In the genomic region with DNA sequence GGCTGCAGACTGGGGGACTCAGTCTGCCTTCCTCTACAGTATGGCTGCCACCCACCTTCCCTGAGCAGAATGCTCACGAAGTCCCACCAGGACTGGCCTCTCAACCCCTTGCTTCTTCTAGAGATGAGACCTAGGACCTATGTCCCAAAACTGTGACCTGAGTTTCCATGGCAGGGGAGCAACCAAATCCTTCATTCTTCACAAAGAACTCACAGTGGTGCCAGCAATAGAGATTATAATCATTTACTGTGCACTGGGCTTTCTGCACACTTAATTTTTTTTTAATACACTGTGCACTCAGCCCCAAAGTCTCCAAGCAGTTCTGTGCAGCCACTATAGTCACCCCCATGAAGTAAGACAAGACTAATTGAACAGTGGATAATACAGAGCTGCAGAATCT, we compare ENCODE assay signal across 16 mouse cellular contexts.
DNase-seq lines count a peak whose midpoint lies in the region; ATAC-seq lines count a peak whose summit lies in the region.
"Had no signal": no experiment of that assay in that cellular context is flagged by ENCODE, and none has a peak within 500 bp of the region (broad histone marks: within the 10 kb centered on the region; RNA-seq: fewer than 3 reads in every experiment).

No protein-coding gene starts in this region.

- H3K27me3 ChIP-seq in neural tube, embryonic 13.5 days = no peaks in the 10 kb centered on the region
- H3K27me3 ChIP-seq in hindbrain, embryonic 13.5 days = no peaks in the 10 kb centered on the region

- H3K27ac ChIP-seq in neural tube, embryonic 13.5 days (replicated peaks) = peak overlapping the region; percentile 57
- H3K27ac ChIP-seq in hindbrain, embryonic 13.5 days = peak overlapping the region; percentile 76
- H3K27ac ChIP-seq: macrophage had no signal

- no peak overlapping the region for H3K4me2 ChIP-seq in neural tube, embryonic 13.5 days
- no peak overlapping the region for H3K4me2 ChIP-seq in hindbrain, embryonic 13.5 days

- no peak for DNase-seq in neural tube, embryonic 10.5 days (ENCODE audit: extremely low spot score, low spot score)
- no peak for DNase-seq in kidney, postnatal 4 days
- DNase-seq in layer of hippocampus, adult 9-11 months = no peak
- no peak for DNase-seq in lung, postnatal 10 days
- DNase-seq: adrenal gland, postnatal 14 days; cerebellum, adult 2 months; kidney, adult 18-20 months; kidney, postnatal 25 days; layer of hippocampus, postnatal 36 days; lung, adult 18-20 months; thymus, postnatal 4 days had no signal

- peak overlapping the region; percentile 26 for H3K9ac ChIP-seq in neural tube, embryonic 13.5 days
- no peak overlapping the region for H3K9ac ChIP-seq in hindbrain, embryonic 13.5 days

- 32% methylated on average over 1 of the region's 1 CpGs for WGBS in neural tube, embryonic 13.5 days
- 24% methylated on average over 1 of the region's 1 CpGs for WGBS in hindbrain, embryonic 13.5 days

- no peak for ATAC-seq in neural tube, embryonic 13.5 days (ENCODE audit: low read depth)
- ATAC-seq in hindbrain, embryonic 13.5 days (ENCODE audit: low FRiP score) = peak; percentile 28; the same call in 1 of the 2 replicates
- 0 out of 2 replicates have a peak, but pooled peaks have one; percentile 20 for ATAC-seq in megakaryocyte-erythroid progenitor cell, adult 5-6 weeks (replicated peaks; ENCODE audit: low FRiP score, low TSS enrichment, poor library complexity, severe bottlenecking)
- ATAC-seq: CD4-positive, CD25-positive, alpha-beta regulatory T cell, adult 4 months had no signal

- H3K4me1 ChIP-seq in neural tube, embryonic 13.5 days (replicated peaks) = peaks cover 69% of the 10 kb centered on the region
- peaks cover 69% of the 10 kb centered on the region for H3K4me1 ChIP-seq in hindbrain, embryonic 13.5 days (replicated peaks)

- H3K36me3 ChIP-seq in neural tube, embryonic 13.5 days = no peaks in the 10 kb centered on the region
- no peaks in the 10 kb centered on the region for H3K36me3 ChIP-seq in hindbrain, embryonic 13.5 days

- H3K9me3 ChIP-seq in neural tube, embryonic 13.5 days = no peaks in the 10 kb centered on the region
- H3K9me3 ChIP-seq in hindbrain, embryonic 13.5 days = no peaks in the 10 kb centered on the region

- H3K4me3 ChIP-seq in neural tube, embryonic 13.5 days = no peak overlapping the region
- H3K4me3 ChIP-seq in hindbrain, embryonic 13.5 days = no peak overlapping the region
